Mouse (Mus musculus) lung, postnatal 0 days (tissue): Measurements from ENCODE around the gene Slc29a2.

Source experiments
- CTCF ChIP-seq: IDR thresholded peaks from 2 replicates; pipeline ENCODE4 v1.5.1; 2016; ENCODE audit warnings: antibody characterized with exemption, mild to moderate bottlenecking
- EP300 ChIP-seq: IDR thresholded peaks from 2 replicates; pipeline ENCODE4 v1.6.1; 2016; ENCODE audit warnings: antibody characterized with exemption, mild to moderate bottlenecking, control low read depth

- no peak for TF ChIP-seq CTCF
- TF ChIP-seq EP300 = no peak
These were observed 25.7 kb downstream of the Slc29a2 start for GRCm38 (mm10) chr19:5049325-5049724.
